Mouse (Mus musculus) cerebellum, postnatal 10 days (tissue): ENCODE measurements at regions not wholly inside any gene's neighbourhood (a gene's known extent, or its start where the extent isn't known, plus 50 kb on each side); places are given as distances from the start of the nearest gene placed in this dataset.

Source experiments
- DNase-seq, 2 experiments: peaks; one replicate each; pipeline ENCODE4 v3.0.0; 2021; ENCODE audit warnings: mixed read lengths in 2 of 2

DNA sequence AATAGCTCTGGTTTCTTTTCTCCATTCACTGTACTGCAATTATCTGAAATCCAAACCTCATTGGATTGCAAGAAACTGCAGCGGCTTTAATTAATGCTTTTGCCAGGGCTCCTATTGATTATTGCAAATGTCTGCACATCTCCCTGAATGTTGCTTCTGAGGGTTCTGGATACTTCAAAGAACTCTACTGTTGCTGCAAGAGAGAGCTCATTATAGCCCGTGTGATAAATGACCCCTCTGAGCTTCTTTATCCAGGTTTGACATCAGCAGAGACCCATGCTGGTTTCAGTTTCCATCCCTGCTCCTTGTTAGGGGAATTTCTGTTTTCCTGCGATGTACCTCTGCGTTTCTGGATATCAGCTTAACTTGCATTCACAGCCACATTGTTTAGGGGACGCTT lies 78.4 kb upstream of the Nav3 start:
- DNase-seq = no peak

- no peak for DNase-seq
Measured at GRCm38 (mm10) chr10:110542712-110543111, 86.7 kb upstream of the Nav3 start.

DNA sequence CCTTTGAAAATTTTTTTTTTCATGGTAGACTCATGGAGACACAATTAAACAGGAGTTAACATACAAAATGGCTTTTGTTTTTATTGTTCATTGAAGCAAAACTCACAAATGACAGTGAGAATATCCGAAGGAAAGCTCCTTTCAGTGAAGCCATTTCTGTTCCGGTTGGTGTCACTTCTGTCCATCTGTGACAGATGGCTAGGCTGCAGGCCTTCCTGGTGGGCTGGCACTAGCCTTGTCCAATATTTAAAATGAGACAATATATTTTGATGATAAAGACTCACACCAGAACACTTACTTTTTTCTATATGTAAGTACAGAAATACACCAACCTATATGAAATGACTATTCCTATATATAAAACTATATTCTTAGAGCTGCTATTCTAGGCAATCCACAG lies 92.4 kb upstream of the Nav3 start:
- DNase-seq = peak; percentile 61 to 75

DNA sequence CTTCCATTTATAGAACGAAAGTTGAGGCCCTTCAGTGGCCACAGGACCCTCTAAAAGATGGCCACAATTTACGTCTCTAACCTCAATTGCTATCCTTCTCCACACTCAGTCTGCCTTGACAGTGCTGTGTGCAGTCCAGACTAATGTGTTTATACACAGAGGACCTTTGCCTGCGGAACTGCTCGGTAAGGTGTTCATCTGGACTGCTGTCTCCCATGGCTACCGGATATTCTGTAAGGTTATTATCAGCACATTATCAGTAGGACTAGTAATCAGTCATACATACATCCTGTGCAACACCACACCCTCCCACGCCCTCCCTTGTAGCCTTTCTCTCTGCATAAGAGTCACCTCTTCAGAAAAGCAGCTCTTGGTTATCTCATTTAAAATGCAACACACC lies 98.0 kb upstream of the Nav3 start:
- DNase-seq = no peak

DNA sequence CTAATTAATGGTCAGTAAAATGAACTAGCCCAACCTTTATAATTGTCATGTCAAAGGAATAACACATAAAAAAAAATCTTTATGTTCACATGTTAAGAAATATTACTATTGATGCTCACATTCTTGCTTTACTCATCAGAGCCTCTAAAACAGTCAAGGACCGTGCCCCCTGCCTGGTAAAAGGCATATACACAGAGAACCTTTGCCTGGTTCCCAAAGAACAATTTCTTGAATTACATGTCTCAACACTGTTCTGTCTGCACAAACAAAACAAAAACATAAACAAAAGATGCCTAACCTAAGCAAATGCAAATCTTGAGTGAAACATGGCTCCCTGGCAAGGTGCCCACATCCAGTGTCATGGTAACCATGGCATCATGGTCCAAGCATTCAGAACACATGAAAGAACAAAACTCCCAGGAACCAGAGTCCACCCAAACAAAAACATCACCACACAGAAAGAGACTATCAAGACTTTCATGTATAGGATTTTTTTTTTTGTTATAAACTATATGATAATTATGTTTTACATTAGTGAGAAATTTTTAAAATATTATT lies 100.4 kb upstream of the Nav3 start:
- DNase-seq = peak; percentile 71 to 77

DNA sequence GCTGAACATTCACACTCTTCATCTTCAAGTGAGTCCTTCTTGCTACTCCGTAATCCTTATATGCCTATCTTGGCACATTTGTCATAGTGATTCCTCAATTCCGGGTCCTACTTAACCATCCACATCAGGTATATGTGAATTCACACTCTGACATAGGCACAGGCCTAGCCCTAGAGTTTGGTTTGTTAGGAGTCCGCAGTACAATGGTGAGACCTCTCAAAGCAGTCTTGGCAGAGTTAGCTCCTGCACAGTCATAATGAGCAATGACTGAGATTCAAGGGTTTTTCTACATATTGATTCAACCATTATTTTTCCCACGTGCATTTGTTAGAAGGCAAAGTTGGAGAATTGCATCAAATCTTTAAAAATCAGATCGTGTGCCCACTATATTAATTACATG lies 107.1 kb upstream of the Nav3 start:
- no peak for DNase-seq

DNA sequence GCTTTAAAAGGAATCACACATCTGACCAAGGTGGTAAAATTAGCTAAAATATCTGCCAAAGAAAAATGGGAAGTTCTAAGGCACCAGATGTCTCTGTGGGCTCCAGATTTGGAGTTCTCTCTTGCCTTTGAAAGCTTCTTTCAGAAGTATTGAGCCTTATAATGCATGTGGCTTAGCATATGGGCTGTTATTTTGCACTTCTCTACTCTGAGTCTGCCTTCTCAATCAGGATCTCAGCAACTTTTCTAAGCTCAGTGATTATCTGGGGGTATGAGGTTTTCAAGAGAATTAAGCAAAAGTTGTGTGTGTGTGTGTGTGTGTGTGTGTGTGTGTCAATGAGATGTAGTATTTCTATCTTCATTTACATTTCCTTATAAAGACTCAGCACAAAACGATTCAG lies 107.6 kb upstream of the Nav3 start:
- no peak for DNase-seq

- DNase-seq = peak; percentile 51 to 65
Measured at GRCm38 (mm10) chr10:110566260-110567050, 110.5 kb upstream of the Nav3 start.

DNA sequence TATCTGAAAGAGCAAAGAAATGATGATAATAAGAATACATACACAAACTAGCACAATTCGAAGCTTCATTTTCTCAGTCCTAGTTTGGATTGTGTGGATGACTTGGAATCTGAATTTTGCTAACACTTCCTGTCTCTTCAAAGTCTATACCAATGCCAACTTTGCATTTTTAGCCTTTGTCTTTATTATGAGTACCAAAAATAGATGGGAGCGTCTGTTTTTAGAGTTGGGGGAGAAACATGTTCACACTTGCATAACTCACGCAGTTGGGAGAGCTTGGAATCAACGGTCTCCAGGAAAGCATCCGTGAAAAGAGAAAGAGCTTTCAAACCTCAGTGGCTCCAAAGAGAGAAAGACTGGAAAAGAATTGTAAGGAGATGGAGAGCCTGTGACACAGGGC lies 114.5 kb upstream of the Nav3 start:
- DNase-seq = no peak

- DNase-seq = no peak
Measured at GRCm38 (mm10) chr10:110571179-110571578, 115.2 kb upstream of the Nav3 start.

GRCm38 (mm10) chr10:110573530-110573929 lies 117.5 kb upstream of the Nav3 start:
- DNase-seq = peak; percentile 29 to 39

GRCm38 (mm10) chr10:110586029-110586428 lies 130.0 kb upstream of the Nav3 start:
- no peak for DNase-seq

DNA sequence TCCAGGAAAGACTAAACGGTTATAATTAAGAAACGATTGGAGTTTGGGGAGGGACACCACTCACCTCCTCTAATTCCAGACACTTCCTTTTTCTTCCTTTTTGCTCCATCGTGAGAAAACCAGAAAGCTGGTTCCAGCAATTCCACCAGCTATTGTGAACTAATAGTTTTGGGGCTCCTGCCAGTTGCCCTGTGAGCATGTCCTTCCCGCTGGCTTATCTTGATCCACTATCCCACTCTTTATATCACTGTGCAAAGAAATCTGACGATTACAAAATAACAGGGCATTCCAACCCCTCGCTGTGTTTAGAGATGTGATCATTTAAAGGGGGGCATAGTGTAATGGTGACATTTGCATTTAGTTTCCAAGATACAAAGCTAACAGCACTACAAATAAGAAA lies 130.5 kb upstream of the Nav3 start:
- no peak for DNase-seq

DNA sequence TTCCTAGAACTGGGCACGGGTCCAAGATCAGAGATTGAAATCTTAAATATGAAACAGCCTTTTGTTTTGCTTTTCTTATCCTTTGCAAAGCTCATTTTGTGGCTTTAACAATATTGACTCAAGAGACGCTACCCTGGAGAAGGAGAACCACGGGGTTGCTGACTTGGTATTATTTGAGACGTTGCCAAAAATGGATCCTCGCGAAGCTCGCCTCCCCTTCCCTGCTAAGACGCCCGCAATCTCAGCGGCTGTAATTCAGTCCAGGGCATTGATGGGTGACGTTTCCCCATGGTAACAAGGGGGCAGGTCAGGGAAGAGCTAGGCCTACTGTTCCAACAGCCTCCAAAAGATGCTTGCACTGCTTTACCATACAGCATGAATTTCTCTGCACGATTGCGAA lies 131.5 kb upstream of the Nav3 start:
- DNase-seq = peak; percentile 27 to 43

DNA sequence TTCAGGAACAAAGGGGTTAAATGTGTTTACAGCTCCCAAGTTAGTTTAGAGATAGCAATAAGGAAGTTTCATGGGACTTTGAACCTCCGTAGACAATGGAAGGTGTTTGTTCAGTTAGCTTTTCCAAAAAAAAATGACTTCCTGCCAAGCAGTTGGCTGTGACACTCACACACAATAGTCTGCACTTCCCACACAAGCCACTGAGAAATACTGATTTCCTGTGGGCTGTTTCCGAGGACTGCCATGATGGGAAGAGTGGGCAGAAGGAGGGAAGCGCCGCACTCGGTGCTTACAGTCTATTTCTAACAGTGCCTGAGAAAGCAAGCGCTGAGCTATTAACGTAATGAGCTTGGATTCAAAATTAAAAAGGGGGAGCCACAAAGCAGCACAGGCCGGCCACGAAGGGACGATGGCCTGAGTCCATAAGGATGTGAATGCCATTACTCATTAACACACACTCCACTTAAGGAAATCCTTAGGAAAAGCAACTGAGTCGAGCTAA lies 144.4 kb upstream of the Nav3 start:
- no peak for DNase-seq

GRCm38 (mm10) chr10:110610336-110610735 lies 134.9 kb upstream of the E2f7 start:
- no peak for DNase-seq

- DNase-seq = peak; percentile 7 to 16
Measured at GRCm38 (mm10) chr10:110617004-110617403, 128.2 kb upstream of the E2f7 start.

- peak; percentile 16 to 39 for DNase-seq
Measured at GRCm38 (mm10) chr10:110619193-110619592, 126.0 kb upstream of the E2f7 start.

- no peak for DNase-seq
Measured at GRCm38 (mm10) chr10:110625644-110626043, 119.6 kb upstream of the E2f7 start.

DNA sequence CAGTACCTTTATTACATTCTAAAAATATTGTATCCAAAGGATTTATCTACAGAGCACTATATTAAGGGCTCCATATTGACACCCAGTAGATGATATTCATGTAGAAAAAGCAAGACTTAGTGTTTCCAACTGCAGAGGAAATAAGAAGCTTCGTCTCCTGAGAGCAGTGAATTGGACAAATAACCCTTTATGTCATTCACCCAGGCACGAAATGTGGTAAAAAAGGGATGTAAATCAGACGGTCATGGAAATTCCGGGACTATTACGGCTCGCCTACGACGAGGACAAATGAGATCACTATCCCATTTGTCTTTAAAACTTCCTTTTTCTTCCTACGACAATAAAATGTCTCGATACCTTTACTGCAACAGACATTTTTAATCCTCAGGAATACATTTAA lies 104.8 kb upstream of the E2f7 start:
- DNase-seq = no peak

DNA sequence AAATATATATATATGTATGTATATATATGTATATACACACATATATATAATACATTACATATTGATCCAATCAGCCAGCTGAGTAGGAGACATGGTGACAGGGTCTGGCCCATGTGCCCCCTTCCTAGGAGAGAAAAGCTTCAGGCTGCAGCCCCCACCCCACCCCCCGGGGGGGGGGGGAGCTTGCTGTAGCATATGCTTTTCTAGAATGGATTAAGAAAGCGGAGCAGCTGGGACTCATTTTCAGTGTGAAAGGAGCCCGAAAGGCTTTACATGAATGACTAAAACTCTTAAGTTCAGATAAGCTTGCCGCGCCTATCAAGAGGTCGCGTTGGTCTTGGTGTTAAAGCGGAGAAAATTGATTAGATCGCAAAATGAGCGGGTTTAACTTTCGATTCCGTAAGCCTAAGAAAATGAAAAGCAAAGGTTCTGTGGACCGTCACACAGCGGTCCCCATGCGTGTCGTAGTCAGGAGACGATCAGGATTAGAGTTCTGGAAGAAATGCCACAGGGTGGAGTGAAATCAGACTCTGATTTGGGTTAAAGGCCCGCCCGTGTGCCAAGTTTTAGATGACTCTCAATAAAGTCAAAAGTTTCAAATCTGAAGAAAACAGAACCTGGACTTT lies 103.1 kb upstream of the E2f7 start:
- DNase-seq = no peak

GRCm38 (mm10) chr10:110647603-110648002 lies 97.6 kb upstream of the E2f7 start:
- no peak for DNase-seq

DNA sequence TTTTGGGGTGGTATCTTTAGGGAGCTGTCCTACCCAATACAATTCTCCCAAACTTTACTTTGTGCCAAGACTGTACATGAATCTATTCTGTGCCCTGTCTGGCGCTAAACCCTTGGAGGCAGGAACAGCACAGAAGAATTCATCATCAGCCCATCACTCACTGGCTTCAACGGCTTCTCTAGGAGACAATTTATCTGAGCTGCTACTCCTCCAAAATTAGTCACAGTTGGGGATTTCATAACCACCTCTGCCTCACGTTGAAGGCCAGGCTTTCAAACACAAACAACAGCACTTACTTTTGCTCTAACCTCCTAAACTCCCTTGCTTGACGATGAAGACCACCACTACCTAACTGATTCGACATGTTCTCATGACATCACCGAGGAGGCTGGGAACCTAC lies 95.1 kb upstream of the E2f7 start:
- DNase-seq = no peak

DNA sequence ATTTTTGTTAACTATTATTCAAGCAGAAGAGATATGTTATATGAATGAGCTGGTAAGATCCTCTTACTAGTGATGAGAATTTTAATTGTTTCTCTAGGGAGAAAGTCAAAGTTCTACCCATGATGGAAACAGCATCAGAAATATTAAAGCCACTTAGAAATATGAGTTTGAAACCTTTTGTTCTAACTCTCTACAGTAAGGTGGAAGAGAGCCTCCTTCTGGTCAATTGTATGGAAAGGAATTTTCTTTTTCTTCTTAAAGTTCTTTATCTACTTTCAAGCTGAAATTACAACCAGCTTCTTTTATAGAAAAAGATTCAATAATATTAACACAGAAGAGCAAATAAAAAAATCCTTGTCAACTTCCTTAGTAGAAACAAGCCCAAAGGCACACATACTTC lies 94.4 kb upstream of the E2f7 start:
- no peak for DNase-seq
